Mouse (Mus musculus): ENCODE measurements around the gene Gtsf1. TPM values are rescaled to one million over a fixed set of nuclear protein-coding genes. Genes with fewer than 3 reads are reported as not detected.
"Not testable (repeated sequence)": the region's sequence is repeated elsewhere in the genome, so short reads cannot be mapped to it uniquely, and the experiment has no call there.

The Gtsf1 gene
- polyA plus RNA-seq, 1 experiment from 2014 or later, result not detected

- WGBS, result 28% methylated on average over 2 of the region's 2 CpGs
- H3K9me3 ChIP-seq, result 0 out of 2 replicates have a peak, but pooled peaks cover 3% of the 10 kb centered on the region
- no peaks in the 10 kb centered on the region for H3K27me3 ChIP-seq
- H3K4me1 ChIP-seq, result no peaks in the 10 kb centered on the region
- no peak overlapping the region for H3K27ac ChIP-seq
- H3K9ac ChIP-seq, result no peak overlapping the region
- H3K4me3 ChIP-seq, result no peak overlapping the region
- no peak for ATAC-seq (ENCODE audit: insufficient number of reproducible peaks, insufficient read depth, low FRiP score, low TSS enrichment, low read depth)
- H3K36me3 ChIP-seq, result no peaks in the 10 kb centered on the region
- no peak overlapping the region for H3K4me2 ChIP-seq
These were observed 3.3 kb downstream of the Gtsf1 start for GRCm38 (mm10) chr15:103427017-103427416.

- not testable (repeated sequence) for ATAC-seq (ENCODE audit: insufficient number of reproducible peaks, insufficient read depth, low FRiP score, low TSS enrichment, low read depth)
These were observed 24.7 kb downstream of the Gtsf1 start for GRCm38 (mm10) chr15:103405586-103405985.

GRCm38 (mm10) chr15:103401361-103401760 lies 28.9 kb downstream of the Gtsf1 start:
- Histone ChIP-seq H3K27ac (no peak overlapping the region), H3K4me3 (no peak overlapping the region), H3K36me3 (no peaks in the 10 kb centered on the region), H3K27me3 (no peaks in the 10 kb centered on the region), H3K4me2 (no peak overlapping the region), H3K9ac (no peak overlapping the region), H3K9me3 (no peaks in the 10 kb centered on the region), H3K4me1 (no peaks in the 10 kb centered on the region)
- no peak for ATAC-seq (ENCODE audit: insufficient number of reproducible peaks, insufficient read depth, low FRiP score, low TSS enrichment, low read depth)
- 87% methylated on average over 5 of the region's 5 CpGs for WGBS

More at GRCm38 (mm10) chr15:103405586-103405985, 24.7 kb downstream of the Gtsf1 start:
- H3K4me2 ChIP-seq, H3K9ac ChIP-seq, H3K9me3 ChIP-seq, H3K4me3 ChIP-seq, H3K4me1 ChIP-seq, H3K27me3 ChIP-seq, H3K36me3 ChIP-seq, H3K27ac ChIP-seq: not testable (repeated sequence)
- WGBS, result 87% methylated on average over 3 of the region's 3 CpGs

- Histone ChIP-seq H3K36me3 (no peaks in the 10 kb centered on the region), H3K4me1 (no peaks in the 10 kb centered on the region), H3K4me3 (no peak overlapping the region), H3K4me2 (no peak overlapping the region), H3K27ac (no peak overlapping the region), H3K27me3 (no peaks in the 10 kb centered on the region), H3K9ac (no peak overlapping the region), H3K9me3 (no peaks in the 10 kb centered on the region)
- no peak for ATAC-seq (ENCODE audit: insufficient number of reproducible peaks, insufficient read depth, low FRiP score, low TSS enrichment, low read depth)
These were observed 36.7 kb downstream of the Gtsf1 start for GRCm38 (mm10) chr15:103393577-103393976.

- no peak overlapping the region for H3K9ac ChIP-seq
- no peaks in the 10 kb centered on the region for H3K36me3 ChIP-seq
- no peak overlapping the region for H3K27ac ChIP-seq
- no peak overlapping the region for H3K4me3 ChIP-seq
- no peak overlapping the region for H3K4me2 ChIP-seq
- H3K9me3 ChIP-seq, result no peaks in the 10 kb centered on the region
- H3K27me3 ChIP-seq, result no peaks in the 10 kb centered on the region
- H3K4me1 ChIP-seq, result no peaks in the 10 kb centered on the region
- 49% methylated on average over 4 of the region's 4 CpGs for WGBS
- ATAC-seq (ENCODE audit: insufficient number of reproducible peaks, insufficient read depth, low FRiP score, low TSS enrichment, low read depth), result no peak
These were observed 41.6 kb downstream of the Gtsf1 start for GRCm38 (mm10) chr15:103388556-103389145.

GRCm38 (mm10) chr15:103383771-103384488 lies 46.3 kb downstream of the Gtsf1 start:
- no peak for ATAC-seq (ENCODE audit: insufficient number of reproducible peaks, insufficient read depth, low FRiP score, low TSS enrichment, low read depth)
- H3K27me3 ChIP-seq, result no peaks in the 10 kb centered on the region
- no peak overlapping the region for H3K4me3 ChIP-seq
- no peak overlapping the region for H3K9ac ChIP-seq
- H3K4me1 ChIP-seq, result peaks cover 8% of the 10 kb centered on the region
- peak overlapping the region; percentile 34; the same call in 1 of the 2 replicates for H3K27ac ChIP-seq
- WGBS, result 60% methylated on average over 7 of the region's 7 CpGs
- H3K36me3 ChIP-seq, result no peaks in the 10 kb centered on the region
- H3K4me2 ChIP-seq, result no peak overlapping the region
- H3K9me3 ChIP-seq, result no peaks in the 10 kb centered on the region

GRCm38 (mm10) chr15:103382795-103383406 lies 47.4 kb downstream of the Gtsf1 start:
- no peak for ATAC-seq (ENCODE audit: insufficient number of reproducible peaks, insufficient read depth, low FRiP score, low TSS enrichment, low read depth)
- Histone ChIP-seq H3K4me1 (peaks cover 16% of the 10 kb centered on the region), H3K36me3 (no peaks in the 10 kb centered on the region), H3K4me2 (no peak overlapping the region), H3K9ac (no peak overlapping the region), H3K27me3 (no peaks in the 10 kb centered on the region), H3K27ac (0 out of 2 replicates have a peak overlapping the region, but pooled peaks have one; percentile 34), H3K9me3 (no peaks in the 10 kb centered on the region), H3K4me3 (no peak overlapping the region)
- 32% methylated on average over 5 of the region's 5 CpGs for WGBS

- H3K9me3 ChIP-seq, result no peaks in the 10 kb centered on the region
- no peak overlapping the region for H3K27ac ChIP-seq
- WGBS, result 83% methylated on average over 2 of the region's 2 CpGs
- no peaks in the 10 kb centered on the region for H3K27me3 ChIP-seq
- H3K4me3 ChIP-seq, result no peak overlapping the region
- peaks cover 16% of the 10 kb centered on the region for H3K4me1 ChIP-seq
- no peak overlapping the region for H3K9ac ChIP-seq
- H3K4me2 ChIP-seq, result no peak overlapping the region
- no peak for ATAC-seq (ENCODE audit: insufficient number of reproducible peaks, insufficient read depth, low FRiP score, low TSS enrichment, low read depth)
- no peaks in the 10 kb centered on the region for H3K36me3 ChIP-seq
These were observed 48.2 kb downstream of the Gtsf1 start for GRCm38 (mm10) chr15:103382075-103382474.

- 54% methylated on average over 3 of the region's 3 CpGs for WGBS
- no peak for ATAC-seq (ENCODE audit: insufficient number of reproducible peaks, insufficient read depth, low FRiP score, low TSS enrichment, low read depth)
- Histone ChIP-seq H3K9me3 (no peaks in the 10 kb centered on the region), H3K27ac (no peak overlapping the region), H3K9ac (no peak overlapping the region), H3K4me2 (no peak overlapping the region), H3K4me1 (peaks cover 19% of the 10 kb centered on the region), H3K27me3 (no peaks in the 10 kb centered on the region), H3K4me3 (no peak overlapping the region), H3K36me3 (no peaks in the 10 kb centered on the region)
These were observed 51.5 kb downstream of the Gtsf1 start for GRCm38 (mm10) chr15:103378665-103379356.

- Histone ChIP-seq H3K36me3 (no peaks in the 10 kb centered on the region), H3K9me3 (no peaks in the 10 kb centered on the region), H3K4me2 (no peak overlapping the region), H3K4me1 (peaks cover 15% of the 10 kb centered on the region), H3K27ac (peak overlapping the region; percentile 5; the same call in 1 of the 2 replicates), H3K9ac (no peak overlapping the region), H3K4me3 (no peak overlapping the region), H3K27me3 (no peaks in the 10 kb centered on the region)
- 53% methylated on average over 3 of the region's 3 CpGs for WGBS
- ATAC-seq (ENCODE audit: insufficient number of reproducible peaks, insufficient read depth, low FRiP score, low TSS enrichment, low read depth), result peak; percentile 45; the same call in 1 of the 2 replicates
These were observed 52.3 kb downstream of the Gtsf1 start for GRCm38 (mm10) chr15:103377752-103378664.

- H3K4me1 ChIP-seq, result peaks cover 16% of the 10 kb centered on the region
- H3K4me2 ChIP-seq, result no peak overlapping the region
- no peaks in the 10 kb centered on the region for H3K27me3 ChIP-seq
- 59% methylated on average over 8 of the region's 8 CpGs for WGBS
- no peak overlapping the region for H3K4me3 ChIP-seq
- no peaks in the 10 kb centered on the region for H3K36me3 ChIP-seq
- no peak overlapping the region for H3K27ac ChIP-seq
- no peak for ATAC-seq (ENCODE audit: insufficient number of reproducible peaks, insufficient read depth, low FRiP score, low TSS enrichment, low read depth)
- H3K9ac ChIP-seq, result no peak overlapping the region
- no peaks in the 10 kb centered on the region for H3K9me3 ChIP-seq
These were observed 53.4 kb downstream of the Gtsf1 start for GRCm38 (mm10) chr15:103376837-103377269.

Measured in embryonic facial prominence, embryonic 13.5 days (tissue).